Mouse (Mus musculus): ENCODE data around the gene Gls. TPM values are rescaled to one million over a fixed set of nuclear protein-coding genes. Genes with fewer than 3 reads are reported as not detected.
A peak's percentile ranks its signal among the peaks of the same experiment; 100 is the strongest.

The Gls gene
- polyA plus RNA-seq, 1 experiment from 2014 or later, result 10.4 TPM

DNA sequence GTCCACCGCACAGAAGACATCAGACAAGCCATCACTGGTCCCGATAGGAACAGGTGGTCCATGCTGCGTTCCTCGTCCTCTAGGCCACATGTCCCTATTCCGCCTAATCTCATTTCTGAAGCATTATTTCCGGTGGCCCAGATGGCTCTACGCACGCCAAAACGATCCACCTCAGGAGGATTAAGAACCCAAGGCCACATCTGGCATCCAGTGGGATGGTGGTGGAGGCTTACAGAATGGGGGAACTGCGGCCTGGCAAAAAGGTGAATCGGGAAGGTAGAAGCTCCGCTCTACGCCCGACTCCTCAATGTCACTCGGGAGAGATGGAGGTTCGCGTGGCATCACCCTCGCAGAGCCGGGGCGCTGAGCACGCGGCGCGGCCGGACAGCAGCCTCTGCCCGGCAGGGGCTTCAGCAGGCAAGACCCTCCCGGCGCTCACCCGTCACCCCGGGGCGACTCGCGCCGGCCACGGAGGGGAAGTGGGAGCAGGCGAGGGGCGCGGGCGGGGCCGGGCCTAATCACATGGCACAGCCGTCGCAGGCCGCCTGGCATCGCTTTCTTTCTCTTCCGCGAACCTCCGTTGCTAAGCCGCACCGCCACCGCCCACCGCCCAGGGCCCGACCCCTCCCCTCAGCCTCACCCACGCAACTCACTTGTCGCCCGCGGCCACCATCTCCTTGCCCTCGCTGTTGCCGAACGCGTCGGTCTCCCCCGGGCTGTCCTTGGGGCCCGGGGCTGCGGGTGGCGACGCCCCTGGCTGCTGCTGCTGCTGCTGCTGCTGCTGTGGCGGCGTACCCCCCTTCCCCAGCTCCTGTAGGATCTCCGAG, 880 bp downstream of the Gls start:
- H3K27ac ChIP-seq (replicated peaks), result peak overlapping the region; percentile 94
- no peaks in the 10 kb centered on the region for H3K4me1 ChIP-seq (replicated peaks; ENCODE audit: control insufficient read depth, insufficient read depth)
- H3K9me3 ChIP-seq (ENCODE audit: control insufficient read depth, low read length), result no peaks in the 10 kb centered on the region
- H3K9ac ChIP-seq (ENCODE audit: low read length), result peak overlapping the region; percentile 94
- H3K36me3 ChIP-seq (ENCODE audit: control insufficient read depth, insufficient read depth, low read length), result no peaks in the 10 kb centered on the region
- peak overlapping the region; percentile 86 for H3K4me2 ChIP-seq (replicated peaks; ENCODE audit: low read depth)
- H3K4me3 ChIP-seq (ENCODE audit: low read depth, low read length), result peak overlapping the region; percentile 97
- under 1% methylated on average over 42 of the region's 69 CpGs for WGBS
- no peaks in the 10 kb centered on the region for H3K27me3 ChIP-seq (ENCODE audit: control insufficient read depth, insufficient read depth, low read length)
- TF ChIP-seq EP300 (optimal IDR thresholded peaks at IDR 0.05), result no peak
- no peak for TF ChIP-seq CTCF (IDR thresholded peaks at IDR 0.05; ENCODE audit: low read depth)
- ATAC-seq (ENCODE audit: low FRiP score, low TSS enrichment) (peak; percentile 11; the same call in 1 of the 2 replicates), DNase-seq (ENCODE audit: low spot score) (peak; percentile 66)

DNA sequence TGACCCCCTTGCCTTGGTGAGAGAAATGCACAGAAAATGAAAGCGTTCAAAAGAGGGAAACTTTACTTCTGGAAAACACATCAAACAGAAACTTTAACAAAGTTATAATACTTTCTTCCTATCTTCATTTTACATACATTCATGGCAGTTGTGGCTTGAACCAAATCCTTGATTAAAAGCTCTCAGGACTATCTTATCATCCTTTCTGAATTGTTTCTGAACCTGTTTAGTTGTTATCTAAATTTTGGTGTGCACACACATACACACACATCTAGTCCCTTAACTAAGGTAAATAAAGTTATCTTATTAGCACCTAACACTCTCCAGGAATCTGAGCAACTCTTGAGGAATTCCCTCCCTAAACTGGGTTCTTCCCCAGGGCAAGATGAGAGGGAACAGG, 2.6 kb downstream of the Gls start:
- Histone ChIP-seq H3K9ac (ENCODE audit: low read length) (no peak overlapping the region), H3K4me1 (replicated peaks; ENCODE audit: control insufficient read depth, insufficient read depth) (no peaks in the 10 kb centered on the region), H3K4me2 (replicated peaks; ENCODE audit: low read depth) (0 out of 2 replicates have a peak overlapping the region, but pooled peaks have one; percentile 9), H3K36me3 (ENCODE audit: control insufficient read depth, insufficient read depth, low read length) (no peaks in the 10 kb centered on the region), H3K4me3 (ENCODE audit: low read depth, low read length) (no peak overlapping the region), H3K27me3 (ENCODE audit: control insufficient read depth, insufficient read depth, low read length) (no peaks in the 10 kb centered on the region), H3K9me3 (ENCODE audit: control insufficient read depth, low read length) (no peaks in the 10 kb centered on the region), H3K27ac (replicated peaks) (no peak overlapping the region)
- WGBS, result 43% methylated on average over 1 of the region's 1 CpGs
- DNase-seq (ENCODE audit: low spot score) (no peak), ATAC-seq (ENCODE audit: low FRiP score, low TSS enrichment) (no peak)
- no peak for TF ChIP-seq CTCF (IDR thresholded peaks at IDR 0.05; ENCODE audit: low read depth)
- no peak for TF ChIP-seq EP300 (optimal IDR thresholded peaks at IDR 0.05)

DNA sequence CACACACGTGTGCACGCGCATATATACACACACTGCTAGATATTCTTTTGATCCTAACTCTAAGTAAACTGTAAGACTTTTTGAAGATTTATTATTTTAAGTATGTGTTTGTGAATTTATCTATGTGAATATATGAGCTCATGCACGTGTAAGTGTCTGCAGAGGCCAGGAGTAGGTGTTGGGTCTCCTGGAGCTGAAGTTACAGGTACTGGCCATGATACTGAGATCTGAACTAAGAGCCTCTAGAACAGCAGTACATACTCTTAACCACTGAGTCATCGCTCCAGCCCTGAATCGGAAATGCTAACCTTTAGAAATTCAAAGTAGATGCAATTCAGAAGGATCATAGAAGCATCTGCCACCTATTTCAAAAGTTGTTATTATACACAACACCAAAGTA, 4.9 kb downstream of the Gls start:
- H3K4me2 ChIP-seq (replicated peaks; ENCODE audit: low read depth), result no peak overlapping the region
- WGBS, result 61% methylated on average over 6 of the region's 6 CpGs
- no peaks in the 10 kb centered on the region for H3K9me3 ChIP-seq (ENCODE audit: control insufficient read depth, low read length)
- DNase-seq (ENCODE audit: low spot score), result no peak
- H3K27ac ChIP-seq (replicated peaks), result no peak overlapping the region
- no peak for ATAC-seq (ENCODE audit: low FRiP score, low TSS enrichment)
- no peaks in the 10 kb centered on the region for H3K27me3 ChIP-seq (ENCODE audit: control insufficient read depth, insufficient read depth, low read length)
- TF ChIP-seq EP300 (optimal IDR thresholded peaks at IDR 0.05), result no peak
- TF ChIP-seq CTCF (IDR thresholded peaks at IDR 0.05; ENCODE audit: low read depth), result no peak
- H3K4me1 ChIP-seq (replicated peaks; ENCODE audit: control insufficient read depth, insufficient read depth), result no peaks in the 10 kb centered on the region
- no peaks in the 10 kb centered on the region for H3K36me3 ChIP-seq (ENCODE audit: control insufficient read depth, insufficient read depth, low read length)
- H3K9ac ChIP-seq (ENCODE audit: low read length), result no peak overlapping the region
- no peak overlapping the region for H3K4me3 ChIP-seq (ENCODE audit: low read depth, low read length)

DNA sequence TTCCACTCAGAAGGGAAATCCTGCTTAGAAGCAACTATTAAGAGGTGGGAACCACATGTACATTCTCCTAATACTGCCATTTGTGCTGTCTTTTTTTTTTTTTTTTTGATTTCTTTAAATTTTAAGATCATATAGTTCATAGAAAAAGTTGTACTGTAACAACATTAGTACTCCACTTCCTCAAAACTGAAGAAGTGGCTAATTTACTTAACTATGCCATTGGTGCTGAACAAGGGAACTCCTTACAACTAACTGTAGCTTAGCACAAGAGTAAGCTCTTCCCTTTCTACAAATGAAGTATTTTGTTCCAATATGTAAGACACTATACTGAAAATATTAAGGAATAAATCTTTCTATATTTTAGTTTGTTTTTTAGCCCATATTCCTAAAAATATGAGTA, 6.6 kb downstream of the Gls start:
- H3K9ac ChIP-seq (ENCODE audit: low read length), result no peak overlapping the region

DNA sequence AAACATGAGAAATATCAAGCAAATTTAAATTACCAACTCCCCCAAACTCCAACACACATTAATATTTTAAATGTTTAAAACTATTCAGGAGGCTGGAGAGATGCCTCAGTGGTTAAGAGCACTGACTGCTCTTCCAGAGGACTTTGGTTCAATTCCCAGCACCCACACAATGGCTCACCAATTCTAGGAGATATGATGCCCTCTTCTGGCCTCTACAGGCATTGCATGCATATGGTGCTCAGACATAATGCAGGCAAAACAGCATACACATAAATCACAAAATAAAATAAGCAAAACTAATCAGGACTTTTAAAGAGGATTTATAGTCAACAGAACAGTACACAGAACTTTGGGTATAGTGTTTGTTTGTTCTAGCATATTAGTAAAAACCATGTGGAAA, 16.3 kb downstream of the Gls start:
- Histone ChIP-seq H3K9ac (ENCODE audit: low read length) (no peak overlapping the region), H3K4me2 (replicated peaks; ENCODE audit: low read depth) (no peak overlapping the region), H3K36me3 (ENCODE audit: control insufficient read depth, insufficient read depth, low read length) (no peaks in the 10 kb centered on the region), H3K27me3 (ENCODE audit: control insufficient read depth, insufficient read depth, low read length) (no peaks in the 10 kb centered on the region), H3K4me1 (replicated peaks; ENCODE audit: control insufficient read depth, insufficient read depth) (no peaks in the 10 kb centered on the region), H3K9me3 (ENCODE audit: control insufficient read depth, low read length) (no peaks in the 10 kb centered on the region), H3K4me3 (ENCODE audit: low read depth, low read length) (no peak overlapping the region), H3K27ac (replicated peaks) (no peak overlapping the region)
- DNase-seq (ENCODE audit: low spot score) (no peak), ATAC-seq (ENCODE audit: low FRiP score, low TSS enrichment) (no peak)
- TF ChIP-seq EP300 (optimal IDR thresholded peaks at IDR 0.05) (no peak), CTCF (IDR thresholded peaks at IDR 0.05; ENCODE audit: low read depth) (peak; percentile 51)

More for the DNA sequence above, 6.6 kb downstream of the Gls start:
- no peaks in the 10 kb centered on the region for H3K36me3 ChIP-seq (ENCODE audit: control insufficient read depth, insufficient read depth, low read length)
- no peaks in the 10 kb centered on the region for H3K27me3 ChIP-seq (ENCODE audit: control insufficient read depth, insufficient read depth, low read length)
- no peak overlapping the region for H3K4me3 ChIP-seq (ENCODE audit: low read depth, low read length)
- no peak for DNase-seq (ENCODE audit: low spot score)
- H3K9me3 ChIP-seq (ENCODE audit: control insufficient read depth, low read length), result no peaks in the 10 kb centered on the region
- no peak for ATAC-seq (ENCODE audit: low FRiP score, low TSS enrichment)
- H3K4me2 ChIP-seq (replicated peaks; ENCODE audit: low read depth), result no peak overlapping the region
- no peak for TF ChIP-seq EP300 (optimal IDR thresholded peaks at IDR 0.05)
- TF ChIP-seq CTCF (IDR thresholded peaks at IDR 0.05; ENCODE audit: low read depth), result no peak
- H3K27ac ChIP-seq (replicated peaks), result no peak overlapping the region
- no peaks in the 10 kb centered on the region for H3K4me1 ChIP-seq (replicated peaks; ENCODE audit: control insufficient read depth, insufficient read depth)

DNA sequence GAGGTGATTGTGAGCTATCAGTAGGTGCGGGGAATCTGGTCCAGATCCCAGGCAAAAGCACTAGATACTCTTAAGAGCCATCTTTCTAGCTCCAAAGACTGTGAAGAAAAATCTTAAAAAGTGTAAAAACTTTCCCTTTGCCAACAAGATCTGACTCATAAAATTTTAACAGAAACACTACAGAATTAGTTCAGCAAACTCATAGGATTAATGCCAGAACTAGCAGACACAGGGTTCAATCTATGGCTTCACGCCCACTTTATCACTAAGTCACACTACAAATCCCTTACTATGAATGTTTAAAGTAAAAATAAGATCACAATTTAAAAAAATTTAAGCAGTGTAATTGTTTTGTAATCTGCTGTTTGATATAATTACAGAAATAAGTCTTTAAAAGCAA, 50.0 kb downstream of the Gls start:
- no peaks in the 10 kb centered on the region for H3K4me1 ChIP-seq (replicated peaks; ENCODE audit: control insufficient read depth, insufficient read depth)
- TF ChIP-seq CTCF (IDR thresholded peaks at IDR 0.05; ENCODE audit: low read depth), result no peak
- DNase-seq (ENCODE audit: low spot score), result no peak
- H3K9ac ChIP-seq (ENCODE audit: low read length), result no peak overlapping the region
- no peaks in the 10 kb centered on the region for H3K27me3 ChIP-seq (ENCODE audit: control insufficient read depth, insufficient read depth, low read length)
- H3K36me3 ChIP-seq (ENCODE audit: control insufficient read depth, insufficient read depth, low read length), result no peaks in the 10 kb centered on the region
- 80% methylated on average over 2 of the region's 2 CpGs for WGBS
- no peak overlapping the region for H3K4me2 ChIP-seq (replicated peaks; ENCODE audit: low read depth)
- no peak for ATAC-seq (ENCODE audit: low FRiP score, low TSS enrichment)
- H3K4me3 ChIP-seq (ENCODE audit: low read depth, low read length), result no peak overlapping the region
- H3K9me3 ChIP-seq (ENCODE audit: control insufficient read depth, low read length), result no peaks in the 10 kb centered on the region
- H3K27ac ChIP-seq (replicated peaks), result no peak overlapping the region
